Mouse (Mus musculus): Measurements from ENCODE around the gene Ptbp1.

Ptbp1 gene

GRCm38 (mm10) chr10:79900951-79901410, 46.8 kb downstream of the Ptbp1 start:
- no peak overlapping the region for H3K4me3 ChIP-seq (replicated peaks; ENCODE audit: low read length)
- H3K27me3 ChIP-seq (ENCODE audit: insufficient read depth, low read length) = no peaks in the 10 kb centered on the region
- no peaks in the 10 kb centered on the region for H3K9me3 ChIP-seq (ENCODE audit: low read length)
- H3K4me1 ChIP-seq (replicated peaks; ENCODE audit: low read depth, low read length) = peaks cover 59% of the 10 kb centered on the region
- no peak for TF ChIP-seq CTCF (conservative IDR thresholded peaks at IDR 0.05; ENCODE audit: low read length)
- TF ChIP-seq POU5F1 (IDR thresholded peaks at IDR 0.05; ENCODE audit: borderline replicate concordance, low read length) = no peak
- no peak for TF ChIP-seq NANOG (IDR thresholded peaks at IDR 0.05; ENCODE audit: borderline replicate concordance, low read length)
- peaks cover 66% of the 10 kb centered on the region for H3K36me3 ChIP-seq (ENCODE audit: insufficient read depth, low read length)

GRCm38 (mm10) chr10:79906712-79907111, 52.5 kb downstream of the Ptbp1 start:
- TF ChIP-seq CTCF (conservative IDR thresholded peaks at IDR 0.05; ENCODE audit: low read length) = no peak
- TF ChIP-seq NANOG (IDR thresholded peaks at IDR 0.05; ENCODE audit: borderline replicate concordance, low read length) = no peak
- no peak for TF ChIP-seq POU5F1 (IDR thresholded peaks at IDR 0.05; ENCODE audit: borderline replicate concordance, low read length)
- no peaks in the 10 kb centered on the region for H3K9me3 ChIP-seq (ENCODE audit: low read length)

GRCm38 (mm10) chr10:79907415-79907814, 53.2 kb downstream of the Ptbp1 start:
- Histone ChIP-seq H3K4me3 (replicated peaks; ENCODE audit: low read length) (peak overlapping the region; percentile 94; the same call in 1 of the 2 replicates), H3K36me3 (ENCODE audit: insufficient read depth, low read length) (peaks cover 57% of the 10 kb centered on the region), H3K9me3 (ENCODE audit: low read length) (no peaks in the 10 kb centered on the region), H3K27me3 (ENCODE audit: insufficient read depth, low read length) (no peaks in the 10 kb centered on the region), H3K4me1 (replicated peaks; ENCODE audit: low read depth, low read length) (peaks cover 46% of the 10 kb centered on the region)
- TF ChIP-seq CTCF (conservative IDR thresholded peaks at IDR 0.05; ENCODE audit: low read length) = no peak
- no peak for TF ChIP-seq POU5F1 (IDR thresholded peaks at IDR 0.05; ENCODE audit: borderline replicate concordance, low read length)
- TF ChIP-seq NANOG (IDR thresholded peaks at IDR 0.05; ENCODE audit: borderline replicate concordance, low read length) = no peak

More at GRCm38 (mm10) chr10:79906712-79907111, 52.5 kb downstream of the Ptbp1 start:
- peaks cover 60% of the 10 kb centered on the region for H3K36me3 ChIP-seq (ENCODE audit: insufficient read depth, low read length)
- no peak overlapping the region for H3K4me3 ChIP-seq (replicated peaks; ENCODE audit: low read length)
- H3K4me1 ChIP-seq (replicated peaks; ENCODE audit: low read depth, low read length) = peaks cover 44% of the 10 kb centered on the region
- no peaks in the 10 kb centered on the region for H3K27me3 ChIP-seq (ENCODE audit: insufficient read depth, low read length)

- H3K9me3 ChIP-seq (ENCODE audit: low read length) = no peaks in the 10 kb centered on the region
- peaks cover 42% of the 10 kb centered on the region for H3K4me1 ChIP-seq (replicated peaks; ENCODE audit: low read depth, low read length)
- no peak for TF ChIP-seq NANOG (IDR thresholded peaks at IDR 0.05; ENCODE audit: borderline replicate concordance, low read length)
- TF ChIP-seq POU5F1 (IDR thresholded peaks at IDR 0.05; ENCODE audit: borderline replicate concordance, low read length) = no peak
- no peak for TF ChIP-seq CTCF (conservative IDR thresholded peaks at IDR 0.05; ENCODE audit: low read length)
- peak within 1 kb of the TSS; percentile 94 for H3K4me3 ChIP-seq (replicated peaks; ENCODE audit: low read length)
- H3K27me3 ChIP-seq (ENCODE audit: insufficient read depth, low read length) = no peaks in the 10 kb centered on the region
- H3K36me3 ChIP-seq (ENCODE audit: insufficient read depth, low read length) = peaks cover 48% of the 10 kb centered on the region
These were observed 54.2 kb downstream of the Ptbp1 start, which contains the start of gene Med16 for GRCm38 (mm10) chr10:79908167-79909091. Gene Med16, minus strand, starts transcription at chr10:79908923.

- no peak for TF ChIP-seq NANOG (IDR thresholded peaks at IDR 0.05; ENCODE audit: borderline replicate concordance, low read length)
- TF ChIP-seq CTCF (conservative IDR thresholded peaks at IDR 0.05; ENCODE audit: low read length) = no peak
- no peak for TF ChIP-seq POU5F1 (IDR thresholded peaks at IDR 0.05; ENCODE audit: borderline replicate concordance, low read length)
- peak overlapping the region; percentile 94 for H3K4me3 ChIP-seq (replicated peaks; ENCODE audit: low read length)
- H3K27me3 ChIP-seq (ENCODE audit: insufficient read depth, low read length) = no peaks in the 10 kb centered on the region
- no peaks in the 10 kb centered on the region for H3K9me3 ChIP-seq (ENCODE audit: low read length)
- peaks cover 42% of the 10 kb centered on the region for H3K36me3 ChIP-seq (ENCODE audit: insufficient read depth, low read length)
- peaks cover 42% of the 10 kb centered on the region for H3K4me1 ChIP-seq (replicated peaks; ENCODE audit: low read depth, low read length)
These were observed 55.1 kb downstream of the Ptbp1 start for GRCm38 (mm10) chr10:79909092-79909922.

- no peak for TF ChIP-seq NANOG (IDR thresholded peaks at IDR 0.05; ENCODE audit: borderline replicate concordance, low read length)
- TF ChIP-seq POU5F1 (IDR thresholded peaks at IDR 0.05; ENCODE audit: borderline replicate concordance, low read length) = no peak
- TF ChIP-seq CTCF (conservative IDR thresholded peaks at IDR 0.05; ENCODE audit: low read length) = no peak
These were observed 56.3 kb downstream of the Ptbp1 start, which contains the start of gene Gm26602 for GRCm38 (mm10) chr10:79910556-79910955. Gene Gm26602, plus strand, starts transcription at chr10:79910856.

GRCm38 (mm10) chr10:79912412-79912811, 58.2 kb downstream of the Ptbp1 start:
- TF ChIP-seq POU5F1 (IDR thresholded peaks at IDR 0.05; ENCODE audit: borderline replicate concordance, low read length) = no peak
- TF ChIP-seq NANOG (IDR thresholded peaks at IDR 0.05; ENCODE audit: borderline replicate concordance, low read length) = no peak
- TF ChIP-seq CTCF (conservative IDR thresholded peaks at IDR 0.05; ENCODE audit: low read length) = no peak
- H3K36me3 ChIP-seq (ENCODE audit: insufficient read depth, low read length) = peaks cover 15% of the 10 kb centered on the region
- H3K4me1 ChIP-seq (replicated peaks; ENCODE audit: low read depth, low read length) = peaks cover 53% of the 10 kb centered on the region
- H3K4me3 ChIP-seq (replicated peaks; ENCODE audit: low read length) = no peak overlapping the region; the same call in 1 of the 2 replicates
- no peaks in the 10 kb centered on the region for H3K9me3 ChIP-seq (ENCODE audit: low read length)
- peaks cover 4% of the 10 kb centered on the region for H3K27me3 ChIP-seq (ENCODE audit: insufficient read depth, low read length)

More at GRCm38 (mm10) chr10:79910556-79910955, 56.3 kb downstream of the Ptbp1 start, which contains the start of gene Gm26602:
- H3K4me1 ChIP-seq (replicated peaks; ENCODE audit: low read depth, low read length) = peaks cover 49% of the 10 kb centered on the region
- no peaks in the 10 kb centered on the region for H3K27me3 ChIP-seq (ENCODE audit: insufficient read depth, low read length)
- H3K36me3 ChIP-seq (ENCODE audit: insufficient read depth, low read length) = peaks cover 32% of the 10 kb centered on the region
- H3K9me3 ChIP-seq (ENCODE audit: low read length) = no peaks in the 10 kb centered on the region
- no peak within 1 kb of the TSS for H3K4me3 ChIP-seq (replicated peaks; ENCODE audit: low read length)
